Mouse (Mus musculus) right cerebral cortex, adult 18-20 months (tissue): ENCODE measurements at regions not wholly inside any gene's neighbourhood (a gene's known extent, or its start where the extent isn't known, plus 50 kb on each side); places are given as distances from the start of the nearest gene placed in this dataset.

ENCODE experiments used
- DNase-seq: peaks from one replicate; pipeline ENCODE4 v3.0.0; 2022; ENCODE audit warnings: mixed read lengths

GRCm38 (mm10) chr6:117510026-117510425, 331.0 kb upstream of the Zfp637 start:
- no peak for DNase-seq

- DNase-seq, result no peak
Measured at GRCm38 (mm10) chr6:117514831-117515230, 326.1 kb upstream of the Zfp637 start.

GRCm38 (mm10) chr6:117516906-117517305, 324.1 kb upstream of the Zfp637 start:
- DNase-seq, result no peak

GRCm38 (mm10) chr6:117518939-117519338, 322.0 kb upstream of the Zfp637 start:
- no peak for DNase-seq

- DNase-seq, result no peak
Measured at GRCm38 (mm10) chr6:117519466-117519865, 321.5 kb upstream of the Zfp637 start.

- no peak for DNase-seq
Measured at GRCm38 (mm10) chr6:117526161-117526935, 314.6 kb upstream of the Zfp637 start.

- no peak for DNase-seq
Measured at GRCm38 (mm10) chr6:117527526-117527925, 313.5 kb upstream of the Zfp637 start.

- DNase-seq, result no peak
Measured at GRCm38 (mm10) chr6:117534149-117534548, 306.8 kb upstream of the Zfp637 start.

- DNase-seq, result no peak
Measured at GRCm38 (mm10) chr6:117534991-117535390, 306.0 kb upstream of the Zfp637 start.

GRCm38 (mm10) chr6:117536084-117536483, 304.9 kb upstream of the Zfp637 start:
- DNase-seq, result no peak

- DNase-seq, result no peak
Measured at GRCm38 (mm10) chr6:117542431-117542830, 298.5 kb upstream of the Zfp637 start.

GRCm38 (mm10) chr6:117544276-117545196, 296.4 kb upstream of the Zfp637 start:
- DNase-seq, result no peak

- no peak for DNase-seq
Measured at GRCm38 (mm10) chr6:117550930-117551329, 290.1 kb upstream of the Zfp637 start.

GRCm38 (mm10) chr6:117552006-117552667, 288.8 kb upstream of the Zfp637 start:
- peak; percentile 19 for DNase-seq

- DNase-seq, result peak; percentile 55
Measured at GRCm38 (mm10) chr6:117563159-117563558, 277.8 kb upstream of the Zfp637 start.

- peak; percentile 53 for DNase-seq
Measured at GRCm38 (mm10) chr6:117563704-117564103, 277.3 kb upstream of the Zfp637 start.

- no peak for DNase-seq
Measured at GRCm38 (mm10) chr6:117566786-117567185, 274.2 kb upstream of the Zfp637 start.

GRCm38 (mm10) chr6:117567691-117568090, 273.3 kb upstream of the Zfp637 start:
- DNase-seq, result no peak

- DNase-seq, result no peak
Measured at GRCm38 (mm10) chr6:117569576-117570326, 271.2 kb upstream of the Zfp637 start.

- DNase-seq, result no peak
Measured at GRCm38 (mm10) chr6:117570346-117570745, 270.6 kb upstream of the Zfp637 start.

GRCm38 (mm10) chr6:117570791-117571190, 270.2 kb upstream of the Zfp637 start:
- no peak for DNase-seq

- no peak for DNase-seq
Measured at GRCm38 (mm10) chr6:117572006-117572405, 269.0 kb upstream of the Zfp637 start.
